Mouse (Mus musculus): Measurements from ENCODE around the gene Sdk1.

DNA sequence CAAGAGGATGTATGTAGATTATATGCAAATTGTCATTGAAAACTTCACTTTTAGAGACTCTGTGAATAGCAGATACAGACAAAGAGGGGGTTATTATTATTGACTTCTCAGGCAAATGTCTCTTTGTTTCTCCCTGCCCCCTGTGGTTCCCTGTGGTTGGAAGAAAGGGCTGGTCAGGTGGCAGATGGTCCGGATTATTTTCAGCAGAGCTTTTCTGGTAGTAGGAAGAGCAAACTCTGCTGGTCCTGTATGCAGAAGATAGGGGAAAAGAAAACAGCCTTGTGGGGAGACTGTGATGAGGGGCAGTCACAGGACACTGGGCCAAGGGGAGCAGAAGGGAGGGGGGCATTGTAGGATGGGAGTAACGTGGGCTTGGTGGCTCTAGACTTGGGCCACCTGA, 147.2 kb downstream of the Sdk1 start:
- TF ChIP-seq CTCF (IDR thresholded peaks at IDR 0.05; ENCODE audit: insufficient read depth, low read depth, low read length) (no peak), POLR2A (IDR thresholded peaks at IDR 0.05; ENCODE audit: insufficient read depth, low read depth, low read length) (no peak)

Data from olfactory bulb, adult 2 months (tissue).